Mouse (Mus musculus) T-helper 1 cell (primary cell): Measurements from ENCODE around the gene Vegfb.
"Not testable (repeated sequence)": the region's sequence is repeated elsewhere in the genome, so short reads cannot be mapped to it uniquely, and the experiment has no call there.

Experiments
- in situ Hi-C: fragments of 300-600 bp; cut with MboI, MseI; formaldehyde crosslinking; loops from one replicate; pipeline ENCODE4 v1.15.1; 2025; ENCODE audit warnings: high pct_unique_total_duplicates

Vegfb gene

GRCm38 (mm10) chr19:6992011-6992858 is 4.8 kb upstream of the Vegfb start, which contains the start of gene Dnajc4:
Gene Dnajc4, minus strand, starts transcription at chr19:6992572.
- in situ Hi-C loops, result no loop called here

GRCm38 (mm10) chr19:6991166-6991565 is 3.7 kb upstream of the Vegfb start:
- in situ Hi-C loops, result not testable (repeated sequence)

GRCm38 (mm10) chr19:6990712-6991111 is 3.3 kb upstream of the Vegfb start:
- in situ Hi-C loops, result no loop called here

GRCm38 (mm10) chr19:6989251-6989650 is 1.8 kb upstream of the Vegfb start:
- in situ Hi-C loops, result no loop called here

- in situ Hi-C loops, result no loop called here
These were observed 444 bp upstream of the Vegfb start for GRCm38 (mm10) chr19:6987904-6988285.

- in situ Hi-C loops, result no loop called here
These were observed 1.3 kb downstream of the Vegfb start for GRCm38 (mm10) chr19:6985951-6986708.

- in situ Hi-C loops, result no loop called here
These were observed 2.2 kb downstream of the Vegfb start for GRCm38 (mm10) chr19:6985300-6985699.

- in situ Hi-C loops, result no loop called here
These were observed 3.8 kb downstream of the Vegfb start for GRCm38 (mm10) chr19:6983621-6984020.

- in situ Hi-C loops, result no loop called here
These were observed 6.0 kb downstream of the Vegfb start for GRCm38 (mm10) chr19:6981465-6981864.

GRCm38 (mm10) chr19:6980381-6981093 is 6.9 kb downstream of the Vegfb start, which contains the start of gene Fkbp2:
Gene Fkbp2, minus strand, starts transcription at chr19:6980501.
- in situ Hi-C loops, result no loop called here

GRCm38 (mm10) chr19:6979486-6980380 is 7.7 kb downstream of the Vegfb start:
- in situ Hi-C loops, result loop anchor here (5.0 kb wide), 1 partner anchor 38 kb away; the partner anchor contains the start of gene Fermt3

GRCm38 (mm10) chr19:6979001-6979479 is 8.4 kb downstream of the Vegfb start:
- in situ Hi-C loops, result loop anchor here (5.0 kb wide), 1 partner anchor 38 kb away; the partner anchor contains the start of gene Fermt3

- in situ Hi-C loops, result loop anchor here (5.0 kb wide), 1 partner anchor 39 kb away; the partner anchor contains the start of gene Fermt3
These were observed 8.8 kb downstream of the Vegfb start for GRCm38 (mm10) chr19:6978639-6978974.

GRCm38 (mm10) chr19:6977759-6978638 is 9.5 kb downstream of the Vegfb start:
- in situ Hi-C loops, result loop anchor here (5.0 kb wide), 1 partner anchor 39 kb away; the partner anchor contains the start of gene Fermt3

- in situ Hi-C loops, result loop anchor here (5.0 kb wide), 1 partner anchor 41 kb away; the partner anchor contains the start of gene Fermt3
These were observed 11.6 kb downstream of the Vegfb start, which contains the start of gene Plcb3 for GRCm38 (mm10) chr19:6975537-6976521. Gene Plcb3, minus strand, starts transcription at chr19:6976470.

GRCm38 (mm10) chr19:6974211-6975205 is 12.9 kb downstream of the Vegfb start, which contains the start of gene Ppp1r14b:
Gene Ppp1r14b, plus strand, starts transcription at chr19:6974968.
- in situ Hi-C loops, result loop anchor here (5.0 kb wide), 1 partner anchor 43 kb away; the partner anchor contains the start of gene Fermt3
